Mouse (Mus musculus): ENCODE results near the gene Fmo5. TPM values are rescaled to one million over a fixed set of nuclear protein-coding genes. Genes with fewer than 3 reads are reported as not detected.

The Fmo5 gene
- polyA plus RNA-seq, 1 experiment from 2014 or later = 12.6 TPM

- Histone ChIP-seq H3K4me2 (ENCODE audit: low read length) (no peak overlapping the region), H3K27me3 (ENCODE audit: insufficient read depth, low read length) (no peaks in the 10 kb centered on the region), H3K36me3 (ENCODE audit: insufficient read depth, low read length) (no peaks in the 10 kb centered on the region), H3K27ac (no peak overlapping the region), H3K9me3 (replicated peaks; ENCODE audit: low read length) (no peaks in the 10 kb centered on the region), H3K9ac (ENCODE audit: low read depth, low read length) (no peak overlapping the region), H3K4me1 (replicated peaks; ENCODE audit: insufficient read depth, low read length) (no peaks in the 10 kb centered on the region), H3K4me3 (replicated peaks; ENCODE audit: low read depth, low read length) (no peak overlapping the region)
- no peak for ATAC-seq (replicated peaks; ENCODE audit: low FRiP score, low read depth)
- TF ChIP-seq CTCF (IDR thresholded peaks at IDR 0.05; ENCODE audit: low read depth) = no peak
- no peak for DNase-seq (ENCODE audit: low spot score)
- 66% methylated on average over 12 of the region's 12 CpGs for WGBS
These were observed 62.9 kb downstream of the Fmo5 start for GRCm38 (mm10) chr3:97691443-97692017.

- H3K27ac ChIP-seq = no peak overlapping the region
- H3K9ac ChIP-seq (ENCODE audit: low read depth, low read length) = no peak overlapping the region
- no peak for DNase-seq (ENCODE audit: low spot score)
These were observed 65.2 kb downstream of the Fmo5 start for GRCm38 (mm10) chr3:97693806-97694205.

GRCm38 (mm10) chr3:97696866-97697265 is 68.3 kb downstream of the Fmo5 start:
- ATAC-seq (replicated peaks; ENCODE audit: low FRiP score, low read depth) (no peak), DNase-seq (ENCODE audit: low spot score) (no peak)
- no peaks in the 10 kb centered on the region for H3K27me3 ChIP-seq (ENCODE audit: insufficient read depth, low read length)
- H3K4me1 ChIP-seq (replicated peaks; ENCODE audit: insufficient read depth, low read length) = no peaks in the 10 kb centered on the region
- peak overlapping the region; percentile 36; the same call in 1 of the 2 replicates for H3K27ac ChIP-seq
- TF ChIP-seq CTCF (IDR thresholded peaks at IDR 0.05; ENCODE audit: low read depth) = no peak
- 79% methylated on average over 9 of the region's 9 CpGs for WGBS
- no peaks in the 10 kb centered on the region for H3K36me3 ChIP-seq (ENCODE audit: insufficient read depth, low read length)
- H3K4me3 ChIP-seq (replicated peaks; ENCODE audit: low read depth, low read length) = no peak overlapping the region
- H3K9ac ChIP-seq (ENCODE audit: low read depth, low read length) = no peak overlapping the region
- H3K9me3 ChIP-seq (replicated peaks; ENCODE audit: low read length) = no peaks in the 10 kb centered on the region
- H3K4me2 ChIP-seq (ENCODE audit: low read length) = no peak overlapping the region

More at GRCm38 (mm10) chr3:97693806-97694205, 65.2 kb downstream of the Fmo5 start:
- Histone ChIP-seq H3K4me3 (replicated peaks; ENCODE audit: low read depth, low read length) (no peak overlapping the region), H3K36me3 (ENCODE audit: insufficient read depth, low read length) (no peaks in the 10 kb centered on the region), H3K4me1 (replicated peaks; ENCODE audit: insufficient read depth, low read length) (no peaks in the 10 kb centered on the region), H3K27me3 (ENCODE audit: insufficient read depth, low read length) (no peaks in the 10 kb centered on the region), H3K9me3 (replicated peaks; ENCODE audit: low read length) (no peaks in the 10 kb centered on the region), H3K4me2 (ENCODE audit: low read length) (no peak overlapping the region)
- 89% methylated on average over 6 of the region's 6 CpGs for WGBS
- no peak for TF ChIP-seq CTCF (IDR thresholded peaks at IDR 0.05; ENCODE audit: low read depth)
- no peak for ATAC-seq (replicated peaks; ENCODE audit: low FRiP score, low read depth)

GRCm38 (mm10) chr3:97697291-97697690 is 68.7 kb downstream of the Fmo5 start:
- Histone ChIP-seq H3K36me3 (ENCODE audit: insufficient read depth, low read length) (no peaks in the 10 kb centered on the region), H3K9ac (ENCODE audit: low read depth, low read length) (no peak overlapping the region), H3K27me3 (ENCODE audit: insufficient read depth, low read length) (no peaks in the 10 kb centered on the region), H3K27ac (peak overlapping the region; percentile 36; the same call in 1 of the 2 replicates), H3K4me1 (replicated peaks; ENCODE audit: insufficient read depth, low read length) (no peaks in the 10 kb centered on the region), H3K9me3 (replicated peaks; ENCODE audit: low read length) (no peaks in the 10 kb centered on the region), H3K4me3 (replicated peaks; ENCODE audit: low read depth, low read length) (no peak overlapping the region), H3K4me2 (ENCODE audit: low read length) (no peak overlapping the region)
- WGBS = 36% methylated on average over 9 of the region's 9 CpGs
- no peak for DNase-seq (ENCODE audit: low spot score)
- ATAC-seq (replicated peaks; ENCODE audit: low FRiP score, low read depth) = peak; percentile 76
- no peak for TF ChIP-seq CTCF (IDR thresholded peaks at IDR 0.05; ENCODE audit: low read depth)

- no peaks in the 10 kb centered on the region for H3K36me3 ChIP-seq (ENCODE audit: insufficient read depth, low read length)
- 76% methylated on average over 3 of the region's 3 CpGs for WGBS
- no peak overlapping the region for H3K4me3 ChIP-seq (replicated peaks; ENCODE audit: low read depth, low read length)
- no peaks in the 10 kb centered on the region for H3K27me3 ChIP-seq (ENCODE audit: insufficient read depth, low read length)
- no peak for DNase-seq (ENCODE audit: low spot score)
- TF ChIP-seq CTCF (IDR thresholded peaks at IDR 0.05; ENCODE audit: low read depth) = no peak
- H3K4me1 ChIP-seq (replicated peaks; ENCODE audit: insufficient read depth, low read length) = no peaks in the 10 kb centered on the region
- no peak overlapping the region for H3K27ac ChIP-seq
- H3K9me3 ChIP-seq (replicated peaks; ENCODE audit: low read length) = no peaks in the 10 kb centered on the region
- H3K4me2 ChIP-seq (ENCODE audit: low read length) = no peak overlapping the region
- no peak overlapping the region for H3K9ac ChIP-seq (ENCODE audit: low read depth, low read length)
- no peak for ATAC-seq (replicated peaks; ENCODE audit: low FRiP score, low read depth)
These were observed 70.5 kb downstream of the Fmo5 start for GRCm38 (mm10) chr3:97699061-97699460.

- Histone ChIP-seq H3K9ac (ENCODE audit: low read depth, low read length) (no peak overlapping the region), H3K9me3 (replicated peaks; ENCODE audit: low read length) (no peaks in the 10 kb centered on the region), H3K36me3 (ENCODE audit: insufficient read depth, low read length) (no peaks in the 10 kb centered on the region), H3K4me1 (replicated peaks; ENCODE audit: insufficient read depth, low read length) (no peaks in the 10 kb centered on the region), H3K4me3 (replicated peaks; ENCODE audit: low read depth, low read length) (no peak overlapping the region), H3K4me2 (ENCODE audit: low read length) (no peak overlapping the region), H3K27me3 (ENCODE audit: insufficient read depth, low read length) (no peaks in the 10 kb centered on the region), H3K27ac (no peak overlapping the region)
- WGBS = 49% methylated on average over 3 of the region's 3 CpGs
- no peak for TF ChIP-seq CTCF (IDR thresholded peaks at IDR 0.05; ENCODE audit: low read depth)
- ATAC-seq (replicated peaks; ENCODE audit: low FRiP score, low read depth) (no peak), DNase-seq (ENCODE audit: low spot score) (no peak)
These were observed 72.6 kb downstream of the Fmo5 start for GRCm38 (mm10) chr3:97701198-97701597.

All from kidney, postnatal 0 days (tissue).